Comparison of ENCODE assay signal across 8 mouse cellular contexts in the genomic region with DNA sequence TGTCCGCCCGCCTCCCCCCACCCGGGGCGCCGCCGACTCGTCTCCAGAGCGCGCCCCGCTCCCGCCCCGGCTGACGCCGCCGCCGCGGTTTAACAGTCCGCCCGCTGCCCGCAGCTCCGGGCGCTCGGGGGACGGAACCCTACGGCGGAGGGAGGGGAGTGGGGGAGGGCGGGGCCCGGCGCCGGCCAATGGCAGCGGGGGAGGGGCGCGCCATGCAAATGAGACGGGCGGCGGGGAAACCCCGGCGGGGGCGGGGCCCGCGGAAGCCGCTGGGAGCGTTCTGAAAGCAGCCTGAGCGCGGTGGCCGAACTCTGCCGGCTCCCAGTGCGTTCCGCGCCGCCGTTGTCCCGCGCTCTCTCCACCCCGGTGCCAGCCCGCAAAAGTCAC. TPM values are rescaled to one million over a fixed set of nuclear protein-coding genes. Genes with fewer than 3 reads are reported as not detected.
A peak's percentile ranks its signal among the peaks of the same experiment; 100 is the strongest.
DNase-seq lines count a peak whose midpoint lies in the region; ATAC-seq and TF ChIP-seq lines count a peak whose summit lies in the region.

A gene (minus strand): TSS at position 110 of the 387 bp plus-strand sequence.

- H3K4me1 ChIP-seq in cortical plate, adult 2 months (ENCODE audit: control insufficient read depth, insufficient read depth, low read length): peaks cover 4% of the 10 kb centered on the region; the same call in 1 of the 2 replicates

- peak; percentile 72 for ATAC-seq in megakaryocyte, adult 5-6 weeks (ENCODE audit: poor library complexity, severe bottlenecking)

- TF ChIP-seq CTCF in cortical plate, adult 2 months (IDR thresholded peaks at IDR 0.05; ENCODE audit: extremely low read depth, insufficient read depth, low read length): no peak

- no peak; the same call in 1 of the 2 replicates for TF ChIP-seq POLR2A in cortical plate, adult 2 months (IDR thresholded peaks at IDR 0.05; ENCODE audit: extremely low read depth, insufficient read depth, low read length)

- H3K4me3 ChIP-seq in cortical plate, adult 2 months (ENCODE audit: insufficient read depth, low read length): peak within 1 kb of the TSS; percentile 85

- H3K27ac ChIP-seq in cortical plate, adult 2 months (ENCODE audit: insufficient read depth, low read length): peak within 1 kb of the TSS; percentile 96

- DNase-seq in adipocyte (ENCODE audit: low spot score): peak; percentile 92
- peak; percentile 91 to 93 for DNase-seq in gastrocnemius, adult 8-10 months (ENCODE audit: low spot score in 2 of 2)
- DNase-seq in induced T-regulatory cell, adult 2 months (ENCODE audit: low read depth): peak; percentile 95
- peak; percentile 82 to 93 for DNase-seq in left cerebral cortex, adult 8-10 months (ENCODE audit: low spot score in 2 of 2)
- peak; percentile 95 for DNase-seq in right cerebral cortex, adult 18-20 months
- peak; percentile 93 for DNase-seq in urinary bladder, adult 2 months (ENCODE audit: low spot score)

RNA-seq across cellular contexts. Expression of the gene that starts here (rescaled TPM):
- 7.9 and 8.0 TPM in 2 replicates for polyA plus RNA-seq in cortical plate, adult 2 months (2012; rRNA removed)
- total RNA-seq in gastrocnemius, adult 8-10 months (2022): 10 to 100 TPM; 21.4 to 24.1 (median 23.0) TPM
- 10 to 100 TPM; 14.5 to 21.5 (median 18.3) TPM for total RNA-seq in left cerebral cortex, adult 8-10 months (2022)
- 23.4 and 24.6 TPM in 2 replicates for total RNA-seq in megakaryocyte, adult 5-6 weeks (2015)
- 17.9 and 24.6 TPM in 2 replicates for total RNA-seq in megakaryocyte, adult 5-6 weeks (2017)
- 15.5 and 17.4 TPM in 2 replicates for polyA plus RNA-seq in urinary bladder, adult 2 months (2012; rRNA removed)

Comparison
In these comparisons a context has a peak if more than half of its experiments do, and no peak if none do; other contexts are left out.
1. Peak in every context shown above with its lines: DNase-seq, ATAC-seq, H3K4me3 ChIP-seq and H3K27ac ChIP-seq.